Mouse (Mus musculus): Measurements from ENCODE around the gene Dok4. TPM values are rescaled to one million over a fixed set of nuclear protein-coding genes. Genes with fewer than 3 reads are reported as not detected.

The Dok4 gene
- total RNA-seq (2021), result 10 to 100 TPM; 23.3 to 26.5 TPM
- long read RNA-seq, experiment 1, transcript Dok4-201 (9 exons, 2,590 nt), result major isoform, 29 of 41 reads
- long read RNA-seq, experiment 1, partial matches to known transcripts, result 4 of 41 reads
- long read RNA-seq, experiment 1, other reads (novel, unspliced or antisense), result 5 of 41 reads
- long read RNA-seq, experiment 2, transcript Dok4-201 (9 exons, 2,590 nt), result major isoform, 24 of 41 reads
- long read RNA-seq, experiment 2, partial matches to known transcripts, result 4 of 41 reads
- long read RNA-seq, experiment 2, other reads (novel, unspliced or antisense), result 10 of 41 reads

DNA sequence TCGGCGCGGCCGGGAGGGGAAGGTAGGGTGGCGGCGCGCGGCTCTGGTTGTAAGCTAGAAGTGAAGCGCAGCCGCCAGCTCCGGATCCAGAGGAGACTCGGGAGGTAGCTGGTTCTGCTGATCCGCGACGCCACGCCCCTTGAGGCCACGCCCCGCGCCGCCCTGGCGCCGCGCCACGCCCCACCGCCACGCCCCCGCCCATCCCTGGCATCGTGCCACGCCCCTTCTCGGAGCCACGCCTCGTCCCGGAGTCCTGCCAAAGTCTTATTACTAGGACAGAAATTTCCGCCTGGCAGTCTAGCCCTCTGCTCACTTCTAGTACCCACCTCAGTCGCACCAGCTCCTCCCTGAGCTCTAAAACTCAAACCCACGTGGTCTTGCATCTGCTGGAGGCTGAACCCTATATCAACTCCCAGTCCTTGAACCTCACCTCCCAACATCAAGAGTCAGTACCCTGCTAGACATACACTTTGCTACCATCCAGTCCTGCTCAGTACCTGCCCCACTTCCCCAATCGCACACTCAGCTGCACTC lies at the start of gene Dok4:
TSS of gene Dok4 (minus strand) at position 134 of the 534 bp plus-strand sequence.
- intact Hi-C loops (cut with DNase I), result loop anchor here (5.0 kb wide), 1 partner anchor 126 kb away; no protein-coding TSS in a partner anchor
- DNase-seq, result peak; percentile 91 to 94

- intact Hi-C loops (cut with DNase I), result no loop called here
- no peak for DNase-seq
Measured at GRCm38 (mm10) chr8:94923405-94923804, 47.3 kb upstream of the Dok4 start, which contains the start of gene Adgrg5. Gene Adgrg5, plus strand, starts transcription at chr8:94923694.

- peak; percentile 41 to 47 for DNase-seq
- intact Hi-C loops (cut with DNase I), result no loop called here
Measured at GRCm38 (mm10) chr8:94922602-94923001, 46.5 kb upstream of the Dok4 start.

DNA sequence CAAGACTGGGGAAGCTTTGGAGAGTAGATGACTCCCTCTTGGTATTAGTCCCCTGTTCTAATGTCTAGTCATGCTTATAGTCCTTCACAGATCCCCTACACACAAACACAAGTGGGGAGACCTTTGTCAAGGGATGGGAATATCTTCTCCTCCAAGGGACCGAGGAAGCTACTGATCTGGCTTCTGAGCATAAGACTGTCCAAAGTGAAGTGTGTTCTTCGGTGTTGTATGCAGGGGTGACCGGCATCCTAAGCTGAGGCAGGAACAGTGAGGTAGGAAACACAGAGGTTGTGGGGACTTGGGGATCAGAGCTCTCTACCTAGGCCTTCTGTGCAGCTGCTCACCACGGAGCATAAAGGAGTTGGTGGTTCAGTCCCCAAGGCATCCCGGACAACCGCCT lies 46.0 kb upstream of the Dok4 start:
- DNase-seq, result no peak
- intact Hi-C loops (cut with DNase I), result no loop called here

GRCm38 (mm10) chr8:94919256-94919655 lies 43.1 kb upstream of the Dok4 start:
- intact Hi-C loops (cut with DNase I), result loop anchor here (10.0 kb wide), 1 partner anchor 314 kb away; the partner anchor contains the start of genes Fam192a and Rspry1

GRCm38 (mm10) chr8:94917851-94918495 lies 41.8 kb upstream of the Dok4 start, which contains the start of gene Ccdc102a:
Gene Ccdc102a, minus strand, starts transcription at chr8:94918098.
- intact Hi-C loops (cut with DNase I), result loop anchor here (10.0 kb wide), 1 partner anchor 313 kb away; the partner anchor contains the start of genes Fam192a and Rspry1
- DNase-seq, result peak; percentile 80 to 83

More at GRCm38 (mm10) chr8:94919256-94919655, 43.1 kb upstream of the Dok4 start:
- DNase-seq, result no peak

DNA sequence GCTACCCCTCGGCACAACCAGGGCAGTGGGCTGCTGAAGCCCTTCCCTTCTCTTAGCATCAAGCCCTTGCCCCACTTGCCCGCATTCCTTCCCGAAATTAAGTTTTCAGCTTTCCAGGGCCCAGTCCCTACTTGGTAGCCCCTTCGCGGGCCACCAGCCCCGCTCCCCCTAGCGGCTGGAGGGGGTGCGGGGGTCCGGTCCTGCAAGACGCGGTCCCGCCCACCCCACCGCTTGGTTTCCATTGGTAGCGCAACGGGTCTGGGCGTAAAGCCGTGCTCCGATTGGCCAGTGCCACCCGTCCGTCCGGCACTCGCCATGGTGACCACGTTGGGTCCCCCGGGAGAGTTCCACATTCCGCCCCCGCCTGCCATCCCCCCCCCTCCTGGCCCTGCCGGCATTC lies 41.2 kb upstream of the Dok4 start:
- intact Hi-C loops (cut with DNase I), result loop anchor here (10.0 kb wide), 1 partner anchor 313 kb away; the partner anchor contains the start of genes Fam192a and Rspry1
- peak; percentile 96 to 98 for DNase-seq

- intact Hi-C loops (cut with DNase I), result loop anchor here (10.0 kb wide), 1 partner anchor 312 kb away; the partner anchor contains the start of genes Fam192a and Rspry1
- no peak for DNase-seq
Measured at GRCm38 (mm10) chr8:94916960-94917324, 40.8 kb upstream of the Dok4 start.

- no peak for DNase-seq
- intact Hi-C loops (cut with DNase I), result loop anchor here (10.0 kb wide), 1 partner anchor 312 kb away; the partner anchor contains the start of genes Fam192a and Rspry1
Measured at GRCm38 (mm10) chr8:94916311-94916959, 40.3 kb upstream of the Dok4 start.

GRCm38 (mm10) chr8:94914701-94915101 lies 38.6 kb upstream of the Dok4 start:
- peak in 1 of 2 experiments; percentile 50 for DNase-seq
- intact Hi-C loops (cut with DNase I), result loop anchor here (10.0 kb wide), 1 partner anchor 310 kb away; the partner anchor contains the start of genes Fam192a and Rspry1

GRCm38 (mm10) chr8:94914256-94914655 lies 38.1 kb upstream of the Dok4 start:
- intact Hi-C loops (cut with DNase I), result loop anchor here (10.0 kb wide), 1 partner anchor 309 kb away; the partner anchor contains the start of genes Fam192a and Rspry1
- DNase-seq, result no peak

DNA sequence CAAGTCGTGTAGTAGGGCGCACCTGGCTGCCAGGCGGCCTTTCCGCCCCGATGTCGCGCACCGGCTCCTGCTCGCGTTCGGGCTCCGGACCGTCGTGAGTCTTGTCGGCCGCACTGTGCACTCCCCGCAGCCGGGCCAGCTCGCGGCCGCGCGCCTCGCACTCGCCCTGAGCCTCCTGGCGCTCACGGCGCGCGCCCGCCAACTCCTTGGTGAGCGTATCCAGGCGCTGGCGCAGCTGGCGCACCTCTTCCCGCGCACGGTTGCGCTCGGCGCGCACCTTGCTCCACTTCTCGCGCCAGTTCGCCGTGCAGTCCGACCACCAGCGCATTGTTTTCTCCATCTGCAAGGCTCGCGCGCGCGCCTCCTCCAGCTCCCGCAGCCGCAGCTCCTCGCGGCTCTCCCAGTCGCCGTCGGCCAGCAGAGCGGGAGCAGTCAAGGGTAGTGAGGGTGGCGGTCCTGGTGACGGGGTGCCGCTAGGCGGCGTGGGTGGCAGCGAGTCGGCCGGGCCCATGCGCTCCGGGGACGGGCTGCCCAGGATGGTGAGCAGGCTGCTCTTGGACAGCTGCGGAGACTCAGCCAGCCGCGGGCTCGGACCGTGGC lies 37.0 kb upstream of the Dok4 start:
- intact Hi-C loops (cut with DNase I), result loop anchor here (10.0 kb wide), 1 partner anchor 308 kb away; the partner anchor contains the start of genes Fam192a and Rspry1

DNA sequence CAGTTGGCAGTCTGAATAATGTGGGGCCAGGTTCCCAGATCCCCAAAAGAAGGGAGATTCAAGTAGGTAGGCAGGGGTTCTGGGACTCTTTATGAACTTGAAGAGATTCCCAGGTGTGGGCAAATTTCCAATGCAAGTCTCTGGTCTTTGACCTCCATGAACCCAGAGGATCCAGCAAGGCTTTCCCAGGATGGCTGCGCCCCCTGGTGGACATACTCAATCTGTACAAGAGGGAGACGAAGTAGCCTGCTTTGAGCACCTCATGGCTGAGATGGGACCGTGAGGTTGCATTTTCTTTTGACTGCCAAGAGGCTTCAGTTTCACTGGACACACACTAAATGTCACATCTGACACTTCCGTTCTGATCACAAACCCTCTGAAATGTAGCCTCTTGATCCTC lies 32.7 kb upstream of the Dok4 start:
- intact Hi-C loops (cut with DNase I), result loop anchor here (1.0 to 2.0 kb wide), 4 partner anchors 35 to 204 kb away; no protein-coding TSS in a partner anchor
- peak; percentile 87 to 94 for DNase-seq

More for the DNA sequence above, 37.0 kb upstream of the Dok4 start:
- DNase-seq, result peak; percentile 64 to 73

DNA sequence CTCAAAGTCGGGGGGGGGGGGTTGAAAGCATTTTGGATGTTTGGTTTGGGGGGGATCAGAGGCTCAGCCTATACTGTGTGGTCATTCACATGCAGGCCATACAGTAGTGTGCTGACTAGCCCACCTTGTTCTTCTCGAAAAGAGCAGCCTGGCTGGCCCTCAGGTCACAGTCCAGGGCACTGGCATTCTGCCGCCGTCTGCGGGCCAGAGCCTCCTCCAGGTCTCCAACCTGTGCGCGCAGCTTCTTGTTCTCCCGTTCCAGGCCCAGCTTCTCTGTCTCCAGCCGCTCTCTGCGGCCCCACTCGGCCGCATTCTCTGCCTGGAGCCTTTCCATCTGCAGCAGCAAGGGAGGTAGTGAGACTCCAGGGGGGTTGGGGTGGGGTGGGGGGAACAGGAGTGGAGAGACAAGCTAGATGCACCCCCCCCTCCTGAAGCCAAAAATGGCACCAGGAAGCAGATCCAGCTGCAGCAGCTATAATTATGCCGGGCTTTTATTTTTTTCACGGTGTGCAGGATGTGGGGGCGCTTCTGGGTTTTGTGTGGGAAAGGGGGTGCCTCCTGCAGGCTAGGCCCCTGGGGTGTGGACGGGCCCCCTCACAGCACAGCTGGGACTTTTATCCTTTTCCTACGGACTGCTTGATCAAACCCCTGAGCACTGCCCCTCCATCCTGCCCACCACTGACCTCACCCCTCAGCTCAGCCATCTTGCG lies 31.6 kb upstream of the Dok4 start:
- intact Hi-C loops (cut with DNase I), result loop anchor here (2.0 kb wide), 3 partner anchors 85 to 203 kb away; no protein-coding TSS in a partner anchor

GRCm38 (mm10) chr8:94904450-94905175 lies 28.5 kb upstream of the Dok4 start:
- intact Hi-C loops (cut with DNase I), result no loop called here
- peak; percentile 90 to 93 for DNase-seq

More for the DNA sequence above, 31.6 kb upstream of the Dok4 start:
- DNase-seq, result peak in 1 of 2 experiments; percentile 29

DNA sequence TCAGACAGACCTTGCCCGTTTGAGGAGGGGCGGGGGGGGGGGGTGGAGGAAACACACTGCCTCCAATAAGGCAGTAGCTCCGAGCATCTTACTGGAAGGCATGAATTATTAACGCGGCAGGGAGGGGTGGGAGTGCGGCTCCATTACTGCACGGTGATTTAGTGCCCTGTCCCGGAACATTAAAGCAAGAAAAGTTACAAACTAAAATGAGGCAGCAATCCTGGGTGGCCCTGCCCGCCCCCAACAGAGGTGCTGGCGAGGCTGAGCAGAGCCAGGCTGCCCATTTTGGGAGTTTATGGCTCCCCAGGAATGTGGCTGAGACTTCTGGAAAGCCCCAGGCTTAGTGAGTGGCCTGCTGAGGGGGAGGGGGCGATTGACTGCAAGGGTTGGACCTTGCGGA lies 27.6 kb upstream of the Dok4 start:
- intact Hi-C loops (cut with DNase I), result no loop called here
- DNase-seq, result no peak

DNA sequence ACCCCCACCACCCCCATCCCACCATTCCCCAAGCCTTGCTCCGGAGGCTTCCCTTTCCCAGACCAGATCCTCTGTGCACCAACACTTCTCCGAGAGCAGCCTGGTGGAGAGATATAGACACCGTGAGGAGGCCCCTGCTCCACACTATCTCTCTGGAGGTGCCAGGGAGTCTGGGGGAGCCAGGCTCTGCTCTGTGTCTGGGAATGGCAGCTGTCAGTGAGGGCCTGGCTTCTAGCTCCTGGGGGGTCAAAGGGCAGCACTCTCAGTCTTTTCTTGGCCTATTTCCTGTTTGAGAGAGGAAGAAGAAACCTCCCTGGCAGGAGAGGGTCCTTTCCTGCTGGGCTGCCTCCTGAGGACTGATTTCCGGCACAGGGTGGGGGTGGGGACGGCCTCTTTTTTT lies 24.9 kb upstream of the Dok4 start:
- intact Hi-C loops (cut with DNase I), result no loop called here
- peak in 1 of 2 experiments; percentile 32 for DNase-seq

DNA sequence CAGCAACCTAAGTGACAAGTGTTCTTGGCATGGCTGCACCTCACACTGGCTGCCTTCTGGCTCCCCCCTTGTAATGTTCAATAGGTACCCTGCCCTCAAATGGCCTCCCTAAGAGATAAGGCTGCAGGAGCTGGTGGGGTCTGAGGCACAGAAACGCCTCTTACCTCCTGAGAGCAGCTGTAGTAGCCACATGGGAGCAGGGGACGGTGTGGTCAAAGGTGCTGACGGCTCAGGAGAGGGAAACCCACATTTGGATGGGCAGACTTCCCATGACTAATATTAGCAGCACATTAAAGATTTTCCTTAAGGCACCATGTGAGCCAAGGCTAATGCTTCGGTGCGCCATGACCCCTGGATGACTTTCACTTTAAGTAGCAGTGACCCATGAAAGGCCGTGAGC lies 24.5 kb upstream of the Dok4 start:
- DNase-seq, result peak in 1 of 2 experiments; percentile 26

More for the DNA sequence above, 24.5 kb upstream of the Dok4 start:
- intact Hi-C loops (cut with DNase I), result no loop called here
